Mouse (Mus musculus): ENCODE data around the gene Pptc7. TPM values are rescaled to one million over a fixed set of nuclear protein-coding genes. Genes with fewer than 3 reads are reported as not detected.
A peak's percentile ranks its signal among the peaks of the same experiment; 100 is the strongest.

Pptc7 gene
- polyA plus RNA-seq, 1 experiment from 2014 or later, result 9.9 TPM

GRCm38 (mm10) chr5:122354492-122355067 lies 70.4 kb downstream of the Pptc7 start:
- Histone ChIP-seq H3K27ac (replicated peaks) (peak overlapping the region; percentile 78), H3K36me3 (peaks cover 9% of the 10 kb centered on the region), H3K4me2 (replicated peaks) (peak overlapping the region; percentile 80), H3K4me3 (peak overlapping the region; percentile 89), H3K4me1 (peaks cover 9% of the 10 kb centered on the region), H3K9me3 (no peaks in the 10 kb centered on the region), H3K9ac (replicated peaks) (peak overlapping the region; percentile 89), H3K27me3 (no peaks in the 10 kb centered on the region)
- WGBS, result under 1% methylated on average over 55 of the region's 57 CpGs
- ATAC-seq (ENCODE audit: low FRiP score, low read depth), result no peak

- H3K36me3 ChIP-seq, result peaks cover 46% of the 10 kb centered on the region
- peak within 1 kb of the TSS; percentile 98 for H3K27ac ChIP-seq (replicated peaks)
- peak within 1 kb of the TSS; percentile 85 for H3K9ac ChIP-seq (replicated peaks)
- H3K4me3 ChIP-seq, result peak within 1 kb of the TSS; percentile 82
- under 1% methylated on average over 30 of the region's 46 CpGs for WGBS
- no peaks in the 10 kb centered on the region for H3K9me3 ChIP-seq
- H3K4me1 ChIP-seq, result peaks cover 21% of the 10 kb centered on the region
- ATAC-seq (ENCODE audit: low FRiP score, low read depth), result peak; percentile 84
- H3K4me2 ChIP-seq (replicated peaks), result peak within 1 kb of the TSS; percentile 73
- no peaks in the 10 kb centered on the region for H3K27me3 ChIP-seq
Observed at GRCm38 (mm10) chr5:122371591-122372191, 87.5 kb downstream of the Pptc7 start, which contains the start of gene Gpn3. Gene Gpn3, plus strand, starts transcription at chr5:122371876.

DNA sequence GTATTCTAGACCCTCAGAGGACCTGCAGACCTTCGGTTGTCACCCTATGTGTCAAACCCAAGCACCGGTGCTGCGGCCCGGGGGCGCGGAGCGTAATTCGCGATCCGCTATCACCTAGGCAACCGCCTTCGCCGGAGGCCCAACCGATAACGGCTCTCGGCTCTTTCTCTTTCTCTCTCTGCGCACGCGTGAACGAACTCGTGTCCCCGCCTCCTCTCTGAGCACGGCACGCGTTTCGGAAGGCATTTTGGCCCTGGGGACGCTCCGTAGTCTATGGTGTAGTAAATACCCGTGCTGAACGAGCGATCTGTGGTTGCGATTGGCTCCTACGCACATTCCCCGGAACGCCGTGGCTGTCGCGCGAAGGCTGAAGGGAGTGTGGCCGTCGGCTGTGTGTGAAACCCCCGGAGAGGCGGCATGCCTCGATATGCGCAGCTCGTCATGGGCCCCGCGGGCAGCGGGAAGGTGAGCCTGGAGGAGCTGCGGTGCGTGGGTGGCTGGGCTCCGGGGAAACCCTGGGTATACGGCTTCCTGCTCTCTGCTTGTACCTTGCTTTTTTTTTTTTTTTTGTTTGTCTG lies 88.1 kb downstream of the Pptc7 start, which contains the start of gene Fam216a:
Fam216a (minus strand) TSS at position 173 of the 578 bp plus-strand sequence.
- H3K36me3 ChIP-seq, result peaks cover 44% of the 10 kb centered on the region
- H3K27me3 ChIP-seq, result no peaks in the 10 kb centered on the region
- peak within 1 kb of the TSS; percentile 73 for H3K4me2 ChIP-seq (replicated peaks)
- peak within 1 kb of the TSS; percentile 82 for H3K4me3 ChIP-seq
- peak within 1 kb of the TSS; percentile 98 for H3K27ac ChIP-seq (replicated peaks)
- peak within 1 kb of the TSS; percentile 85 for H3K9ac ChIP-seq (replicated peaks)
- peak; percentile 92 for ATAC-seq (ENCODE audit: low FRiP score, low read depth)
- no peaks in the 10 kb centered on the region for H3K9me3 ChIP-seq
- peaks cover 21% of the 10 kb centered on the region for H3K4me1 ChIP-seq
- WGBS, result under 1% methylated on average over 53 of the region's 53 CpGs

GRCm38 (mm10) chr5:122372878-122373277 lies 88.7 kb downstream of the Pptc7 start:
- Histone ChIP-seq H3K4me2 (replicated peaks) (peak overlapping the region; percentile 73), H3K4me1 (peaks cover 21% of the 10 kb centered on the region), H3K9me3 (no peaks in the 10 kb centered on the region), H3K27ac (replicated peaks) (peak overlapping the region; percentile 98), H3K36me3 (peaks cover 38% of the 10 kb centered on the region), H3K9ac (replicated peaks) (peak overlapping the region; percentile 69), H3K27me3 (no peaks in the 10 kb centered on the region), H3K4me3 (peak overlapping the region; percentile 82)
- 4% methylated on average over 5 of the region's 5 CpGs for WGBS
- ATAC-seq (ENCODE audit: low FRiP score, low read depth), result no peak

Other genes starting within 250 kb of the Pptc7 start
- gene Cux2, start 234.3 kb upstream of the Pptc7 start, polyA plus RNA-seq (2016; fragmentation: Nextera tagmentation; extraction: Ambion mirVana), result 19.7 and 20.2 TPM in 2 replicates
- 1.1 and 3.9 TPM in 2 replicates for gene Myl2, start 183.4 kb upstream of the Pptc7 start, polyA plus RNA-seq (2016; fragmentation: Nextera tagmentation; extraction: Ambion mirVana)
- not detected in 2 replicates for gene Ccdc63, start 143.5 kb upstream of the Pptc7 start, polyA plus RNA-seq (2016; fragmentation: Nextera tagmentation; extraction: Ambion mirVana)
- gene Ppp1cc, start 126.1 kb upstream of the Pptc7 start, polyA plus RNA-seq (2016; fragmentation: Nextera tagmentation; extraction: Ambion mirVana), result 323 and 332 TPM in 2 replicates
- 9.4 and 10.8 TPM in 2 replicates for gene Hvcn1, start 77.6 kb upstream of the Pptc7 start, polyA plus RNA-seq (2016; fragmentation: Nextera tagmentation; extraction: Ambion mirVana)
- 7.2 and 8.1 TPM in 2 replicates for gene Tctn1, start 19.9 kb upstream of the Pptc7 start, polyA plus RNA-seq (2016; fragmentation: Nextera tagmentation; extraction: Ambion mirVana)
- gene Rad9b, start 69.9 kb downstream of the Pptc7 start, polyA plus RNA-seq (2016; fragmentation: Nextera tagmentation; extraction: Ambion mirVana), result 15.7 and 16.6 TPM in 2 replicates
- gene Vps29, start 70.0 kb downstream of the Pptc7 start, polyA plus RNA-seq (2016; fragmentation: Nextera tagmentation; extraction: Ambion mirVana), result 208 TPM in 2 replicates
- gene Gpn3, start 87.5 kb downstream of the Pptc7 start, polyA plus RNA-seq (2016; fragmentation: Nextera tagmentation; extraction: Ambion mirVana), result 56.5 and 58.2 TPM in 2 replicates
- 114 and 115 TPM in 2 replicates for gene Fam216a, start 88.0 kb downstream of the Pptc7 start, polyA plus RNA-seq (2016; fragmentation: Nextera tagmentation; extraction: Ambion mirVana)
- 117 and 118 TPM in 2 replicates for gene Arpc3, start 107.5 kb downstream of the Pptc7 start, polyA plus RNA-seq (2016; fragmentation: Nextera tagmentation; extraction: Ambion mirVana)
- 52.1 and 53.6 TPM in 2 replicates for gene Anapc7, start 137.3 kb downstream of the Pptc7 start, polyA plus RNA-seq (2016; fragmentation: Nextera tagmentation; extraction: Ambion mirVana)
- gene Atp2a2, start 217.9 kb downstream of the Pptc7 start, polyA plus RNA-seq (2016; fragmentation: Nextera tagmentation; extraction: Ambion mirVana), result 59.4 and 78.0 TPM in 2 replicates

Measured in midbrain, embryonic 12.5 days (tissue).